ENCODE assay signal across 26 mouse cellular contexts in the genomic region with DNA sequence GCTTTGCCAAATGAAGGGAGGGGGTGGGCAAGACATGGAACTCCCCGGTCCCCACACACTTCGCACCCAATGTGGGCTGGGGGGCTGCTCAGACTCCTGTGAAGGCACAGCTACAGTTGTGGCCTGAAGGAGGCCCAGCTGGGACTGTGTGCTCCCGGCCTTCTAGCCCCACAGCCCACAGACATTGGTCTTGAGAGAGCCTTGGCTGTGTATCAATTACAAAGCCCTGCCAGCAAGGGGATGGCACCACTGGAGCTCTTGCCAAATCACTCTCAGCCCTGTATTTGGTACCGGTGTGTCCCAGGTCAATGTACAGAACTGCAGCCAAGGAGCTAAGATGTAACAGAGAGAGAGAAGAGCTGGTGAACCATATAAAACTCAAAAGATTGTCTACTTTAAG. TPM values are rescaled to one million over a fixed set of nuclear protein-coding genes. Genes with fewer than 3 reads are reported as not detected.
"Had no signal": no experiment of that assay in that cellular context is flagged by ENCODE, and none has a peak within 500 bp of the region (broad histone marks: within the 10 kb centered on the region; RNA-seq: fewer than 3 reads in every experiment).

No protein-coding gene starts in this region.

- H3K9me3 ChIP-seq: kidney, embryonic 15.5 days; limb, embryonic 10.5 days; limb, embryonic 13.5 days; liver, embryonic 12.5 days; liver, embryonic 15.5 days; lung, embryonic 15.5 days; midbrain, embryonic 10.5 days; stomach, embryonic 15.5 days had no signal

- H3K4me1 ChIP-seq: liver, embryonic 12.5 days; liver, embryonic 15.5 days; lung, embryonic 15.5 days; stomach, embryonic 15.5 days had no signal

- H3K4me3 ChIP-seq: kidney, embryonic 15.5 days; left cerebral cortex, adult 2 months; limb, embryonic 10.5 days; limb, embryonic 13.5 days; liver, embryonic 12.5 days; liver, embryonic 15.5 days; lung, embryonic 15.5 days; megakaryocyte, embryonic 14.5 days; midbrain, embryonic 10.5 days; stomach, embryonic 15.5 days had no signal

- ATAC-seq: liver, embryonic 12.5 days; midbrain, embryonic 16.5 days had no signal

- H3K4me2 ChIP-seq: kidney, embryonic 15.5 days; limb, embryonic 13.5 days; liver, embryonic 12.5 days; liver, embryonic 15.5 days; lung, embryonic 15.5 days; stomach, embryonic 15.5 days had no signal

- H3K27me3 ChIP-seq: kidney, embryonic 15.5 days; limb, embryonic 13.5 days; liver, embryonic 12.5 days; liver, embryonic 15.5 days; lung, embryonic 15.5 days; megakaryocyte, embryonic 14.5 days; stomach, embryonic 15.5 days had no signal

- H3K27ac ChIP-seq: kidney, embryonic 15.5 days; left cerebral cortex, adult 2 months; limb, embryonic 10.5 days; limb, embryonic 13.5 days; liver, embryonic 12.5 days; liver, embryonic 15.5 days; lung, embryonic 15.5 days; midbrain, embryonic 10.5 days; stomach, embryonic 15.5 days had no signal

- H3K9ac ChIP-seq: kidney, embryonic 15.5 days; limb, embryonic 13.5 days; liver, embryonic 12.5 days; liver, embryonic 15.5 days; lung, embryonic 15.5 days; stomach, embryonic 15.5 days had no signal

- H3K36me3 ChIP-seq: kidney, embryonic 15.5 days; limb, embryonic 10.5 days; limb, embryonic 13.5 days; liver, embryonic 12.5 days; liver, embryonic 15.5 days; lung, embryonic 15.5 days; stomach, embryonic 15.5 days had no signal

- DNase-seq: kidney, adult 11 months; kidney, adult 8-10 months; kidney, postnatal 10 days; kidney, postnatal 36 days; layer of hippocampus, postnatal 36 days; liver; lung, adult 18-20 months; lung, postnatal 10 days; lung, postnatal 36 days; retina, postnatal 1 day; right cerebral cortex, postnatal 25 days; spleen, adult 18-20 months; thymus, postnatal 25 days had no signal

RNA-seq across cellular contexts. Expression of a gene that starts 15.9 kb away (rescaled TPM):
- total RNA-seq: left cerebral cortex, adult 2 months; neutrophil, adult 5-6 weeks had no signal
- polyA plus RNA-seq: kidney, embryonic 15.5 days; limb, embryonic 10.5 days; limb, embryonic 13.5 days; liver, embryonic 15.5 days; midbrain, embryonic 10.5 days; neural tube, embryonic 11.5 days; stomach, embryonic 15.5 days had no signal
